Mouse (Mus musculus): Measurements from ENCODE around the gene Zmym5. TPM values are rescaled to one million over a fixed set of nuclear protein-coding genes. Genes with fewer than 3 reads are reported as not detected.

The Zmym5 gene
- polyA plus RNA-seq (2017; shearing (Covaris generic)): 10 to 100 TPM; 41.4 to 46.3 TPM

DNA sequence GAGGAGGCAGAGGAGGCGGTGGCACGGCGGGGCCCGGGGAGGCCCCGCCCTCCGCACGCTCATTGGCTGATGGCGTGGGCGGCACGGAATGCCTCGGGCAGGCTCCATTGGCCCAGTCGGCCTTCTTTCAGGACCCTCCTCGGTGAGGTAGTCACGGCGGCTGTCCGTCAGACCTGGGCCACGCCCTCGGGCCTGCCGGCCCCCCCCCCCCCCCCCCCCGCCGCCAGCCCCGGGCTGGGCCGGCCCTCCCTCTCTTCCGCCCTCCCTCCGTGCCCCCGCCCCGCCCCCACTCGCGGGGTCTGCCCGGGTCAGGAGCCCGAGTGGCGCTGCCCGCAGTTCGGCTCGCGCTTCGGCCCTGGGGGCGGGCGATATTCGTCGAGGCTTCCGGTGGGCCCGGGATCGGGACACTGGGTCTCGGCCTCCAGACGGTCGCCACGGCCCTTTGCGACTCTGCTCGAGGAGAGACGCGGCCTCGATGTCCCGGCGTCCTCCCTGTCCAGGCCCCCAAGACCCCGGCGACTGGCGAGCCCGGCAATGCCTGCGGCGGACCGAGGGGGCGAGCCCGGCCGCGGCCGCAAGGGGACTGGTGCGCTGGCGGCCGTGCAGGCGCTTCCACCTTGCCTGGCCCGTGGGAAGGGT, at the start of gene Zmym5:
TSS of gene Zmym5 (minus strand) at position 16 of the 639 bp plus-strand sequence.

DNA sequence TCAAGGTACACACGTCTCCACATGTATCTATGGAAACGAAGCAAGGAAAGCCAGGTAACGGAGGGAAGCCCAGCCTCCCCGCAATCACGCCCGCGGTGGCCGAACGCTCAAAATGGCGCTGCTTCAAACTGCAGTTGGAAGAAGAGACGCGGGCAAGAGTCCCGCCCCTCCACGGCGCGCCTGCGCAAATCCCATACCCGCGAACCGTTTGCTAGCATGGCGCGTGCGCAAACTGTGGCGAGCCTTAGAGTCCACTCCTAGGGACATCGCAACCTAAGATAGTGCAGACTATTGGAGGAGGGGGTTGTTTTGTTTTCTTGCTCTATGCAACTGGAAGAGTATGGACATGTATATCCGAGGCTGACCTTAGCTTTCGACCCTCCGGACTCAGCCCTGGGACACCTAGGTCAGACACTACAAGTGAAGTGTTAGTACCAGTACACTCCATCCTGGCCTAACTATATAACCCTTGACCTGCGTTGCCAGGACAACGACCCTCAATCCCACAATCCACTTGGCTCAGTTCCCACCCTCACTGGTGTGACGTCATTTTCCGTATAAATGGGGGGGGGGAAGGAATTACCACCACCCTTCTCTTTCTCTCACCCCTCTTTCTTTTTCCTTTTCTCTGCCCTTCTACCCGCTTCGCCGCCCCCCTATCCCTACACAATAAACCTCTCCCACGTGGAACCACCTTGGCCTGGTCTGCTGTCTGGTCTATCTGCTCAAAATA, 33.1 kb downstream of the Zmym5 start, which contains the start of gene Pspc1:
TSS of gene Pspc1 (minus strand) at position 117 of the 733 bp plus-strand sequence.

Other genes starting within 250 kb of the Zmym5 start
- gene Cenpj, start 236.3 kb downstream of the Zmym5 start, polyA plus RNA-seq (2017; shearing (Covaris generic)): 10 to 100 TPM in 1 of 2 experiments, 1 to 10 TPM in 1; 8.9 to 10.3 TPM
- 10 to 100 TPM; 15.6 to 23.5 TPM for gene Parp4, start 236.1 kb downstream of the Zmym5 start, polyA plus RNA-seq (2017; shearing (Covaris generic))
- 10 to 100 TPM; 45.1 to 46.9 TPM for gene Mphosph8, start 143.5 kb downstream of the Zmym5 start, polyA plus RNA-seq (2017; shearing (Covaris generic))
- gene Pspc1, start 33.4 kb downstream of the Zmym5 start, polyA plus RNA-seq (2017; shearing (Covaris generic)): 10 to 100 TPM; 39.3 to 42.9 TPM
- gene Zmym2, start 74.9 kb upstream of the Zmym5 start, polyA plus RNA-seq (2017; shearing (Covaris generic)): 10 to 100 TPM; 53.3 to 58.5 TPM
- gene Gja3, start 246.4 kb upstream of the Zmym5 start, polyA plus RNA-seq (2017; shearing (Covaris generic)): under 1 TPM in 1 of 2 experiments, not detected in 1; 0.31 TPM